Mouse (Mus musculus): ENCODE measurements at regions not wholly inside any gene's neighbourhood (a gene's known extent, or its start where the extent isn't known, plus 50 kb on each side); places are given as distances from the start of the nearest gene placed in this dataset.

- no peak for TF ChIP-seq POLR2A (IDR thresholded peaks at IDR 0.05; ENCODE audit: low read depth, low read length)
- TF ChIP-seq CTCF (conservative IDR thresholded peaks at IDR 0.05; ENCODE audit: insufficient read depth, insufficient read length, low read depth, low read length): no peak
Measured at GRCm38 (mm10) chr10:53811904-53812596, 61.1 kb upstream of the Fam184a start.
